Comparison of ENCODE assay signal across 14 mouse cellular contexts in genomic region chr2:31500292-31501204, GRCm38 (mm10). TPM values are rescaled to one million over a fixed set of nuclear protein-coding genes. Genes with fewer than 3 reads are reported as not detected.
DNase-seq lines count a peak whose midpoint lies in the region; ATAC-seq lines count a peak whose summit lies in the region.
"Had no signal": no experiment of that assay in that cellular context is flagged by ENCODE, and none has a peak within 500 bp of the region (broad histone marks: within the 10 kb centered on the region; RNA-seq: fewer than 3 reads in every experiment).

No protein-coding gene starts in this region.

- peaks cover 55% of the 10 kb centered on the region for H3K27me3 ChIP-seq in forebrain, embryonic 16.5 days (replicated peaks; ENCODE audit: control insufficient read depth, insufficient read depth, low read length)
- H3K27me3 ChIP-seq in midbrain, embryonic 10.5 days (ENCODE audit: low read depth, poor library complexity, severe bottlenecking): peaks cover 100% of the 10 kb centered on the region

- no peak overlapping the region for H3K9ac ChIP-seq in forebrain, embryonic 16.5 days (replicated peaks; ENCODE audit: low read depth, low read length)

- peak overlapping the region; percentile 3; the same call in 1 of the 2 replicates for H3K4me2 ChIP-seq in forebrain, embryonic 16.5 days (ENCODE audit: low read length)
- H3K4me2 ChIP-seq: heart, embryonic 11.5 days had no signal

- ATAC-seq in forebrain, embryonic 16.5 days: peak; percentile 53
- ATAC-seq: inflammation-experienced regulatory T-cells, adult 6 months had no signal

- no peaks in the 10 kb centered on the region for H3K36me3 ChIP-seq in forebrain, embryonic 16.5 days (ENCODE audit: control insufficient read depth, insufficient read depth)
- H3K36me3 ChIP-seq in midbrain, embryonic 10.5 days: no peaks in the 10 kb centered on the region
- H3K36me3 ChIP-seq: G1E had no signal

- H3K4me3 ChIP-seq in forebrain, embryonic 16.5 days (replicated peaks; ENCODE audit: low read length): no peak overlapping the region
- H3K4me3 ChIP-seq in midbrain, embryonic 10.5 days: peak overlapping the region; percentile 34

- peaks cover 58% of the 10 kb centered on the region for H3K4me1 ChIP-seq in forebrain, embryonic 16.5 days (replicated peaks; ENCODE audit: control insufficient read depth, insufficient read depth, low read length)
- peaks cover 96% of the 10 kb centered on the region for H3K4me1 ChIP-seq in midbrain, embryonic 10.5 days

- 0 out of 2 replicates have a peak overlapping the region, but pooled peaks have one; percentile 10 for H3K27ac ChIP-seq in forebrain, embryonic 16.5 days (ENCODE audit: low read length)
- peak overlapping the region; percentile 65 for H3K27ac ChIP-seq in midbrain, embryonic 10.5 days (replicated peaks)

- H3K9me3 ChIP-seq in forebrain, embryonic 16.5 days (ENCODE audit: control insufficient read depth, low read length): no peaks in the 10 kb centered on the region
- H3K9me3 ChIP-seq in midbrain, embryonic 10.5 days (replicated peaks): no peaks in the 10 kb centered on the region
- H3K9me3 ChIP-seq: G1E had no signal

- intact Hi-C loops in left cerebral cortex, postnatal 4 days (cut with DNase I): no loop called here
- intact Hi-C loops in left cerebral cortex, postnatal 14 days (cut with DNase I): no loop called here

- peak; percentile 62 for DNase-seq in left cerebral cortex, postnatal 4 days
- no peak for DNase-seq in left cerebral cortex, postnatal 14 days (ENCODE audit: low spot score in 2 of 2)
- DNase-seq in midbrain, embryonic 10.5 days (ENCODE audit: low spot score): peak; percentile 78
- DNase-seq in retina, postnatal 1 day: peak; percentile 77
- DNase-seq in cerebellum, adult 9-10 months: no peak
- DNase-seq in frontal cortex, postnatal 14 days (ENCODE audit: low spot score in 2 of 2): no peak
- DNase-seq in kidney, adult 18-20 months: no peak
- DNase-seq: kidney, postnatal 25 days; right cerebral cortex, adult 18-20 months; thymus, postnatal 36 days had no signal

- WGBS in forebrain, embryonic 16.5 days: 39% methylated on average over 24 of the region's 24 CpGs
- WGBS in midbrain, embryonic 10.5 days: 58% methylated on average over 24 of the region's 24 CpGs

RNA-seq across cellular contexts. Expression of gene Ass1, which starts 30.5 kb away (rescaled TPM):
- total RNA-seq in left cerebral cortex, postnatal 4 days (2021): 10 to 100 TPM; 14.7 to 18.2 TPM
- 10 to 100 TPM in 1 of 2 experiments, 1 to 10 TPM in 1; 8.5 to 14.6 TPM for total RNA-seq in left cerebral cortex, postnatal 14 days (2021)
- 6.0 and 8.0 TPM in 2 replicates for polyA plus RNA-seq in forebrain, embryonic 16.5 days (2015; fragmentation: Nextera tagmentation; extraction: Ambion mirVana)
- polyA plus RNA-seq in midbrain, embryonic 10.5 days (2016; fragmentation: Nextera tagmentation; extraction: Ambion mirVana): 11.4 and 13.3 TPM in 2 replicates
- total RNA-seq: G1E had no signal
- polyA plus RNA-seq: G1E had no signal

Comparison
In these comparisons a context has a peak if more than half of its experiments do, and no peak if none do; other contexts are left out.
1. DNase-seq: peak in left cerebral cortex, postnatal 4 days (single experiment), midbrain, embryonic 10.5 days (single experiment) and retina, postnatal 1 day (single experiment); none in left cerebral cortex, postnatal 14 days (0 of 2), cerebellum, adult 9-10 months (single experiment), frontal cortex, postnatal 14 days (0 of 2) and kidney, adult 18-20 months (single experiment).